Mouse (Mus musculus): ENCODE data around the gene Sdk2. TPM values are rescaled to one million over a fixed set of nuclear protein-coding genes. Genes with fewer than 3 reads are reported as not detected.

Sdk2 gene
- total RNA-seq, 1 experiment from 2014 or later, result not detected

- ATAC-seq (ENCODE audit: extremely low read depth, insufficient number of reproducible peaks, low FRiP score, poor library complexity, severe bottlenecking), result no peak
These were observed 104.1 kb downstream of the Sdk2 start for GRCm38 (mm10) chr11:113962751-113963150.

DNA sequence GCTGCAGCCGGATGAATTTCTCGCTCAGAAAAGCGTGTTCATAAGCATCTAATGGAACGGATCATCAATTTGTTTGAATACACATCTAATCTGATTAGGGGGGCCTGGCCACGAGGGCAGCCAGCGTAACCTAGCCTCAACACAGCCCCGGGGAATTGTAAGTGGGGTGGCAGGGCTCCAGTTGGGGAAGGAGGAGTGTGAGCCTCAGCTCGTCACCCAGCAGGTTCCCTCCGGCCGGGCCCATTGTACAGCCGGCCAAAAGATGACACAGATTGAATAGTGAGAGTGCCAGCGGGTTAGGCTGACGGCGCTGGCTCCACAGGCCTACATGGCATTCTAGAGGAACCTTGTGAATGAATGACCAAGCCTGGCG lies 115.2 kb downstream of the Sdk2 start:
- ATAC-seq (ENCODE audit: extremely low read depth, insufficient number of reproducible peaks, low FRiP score, poor library complexity, severe bottlenecking), result no peak

DNA sequence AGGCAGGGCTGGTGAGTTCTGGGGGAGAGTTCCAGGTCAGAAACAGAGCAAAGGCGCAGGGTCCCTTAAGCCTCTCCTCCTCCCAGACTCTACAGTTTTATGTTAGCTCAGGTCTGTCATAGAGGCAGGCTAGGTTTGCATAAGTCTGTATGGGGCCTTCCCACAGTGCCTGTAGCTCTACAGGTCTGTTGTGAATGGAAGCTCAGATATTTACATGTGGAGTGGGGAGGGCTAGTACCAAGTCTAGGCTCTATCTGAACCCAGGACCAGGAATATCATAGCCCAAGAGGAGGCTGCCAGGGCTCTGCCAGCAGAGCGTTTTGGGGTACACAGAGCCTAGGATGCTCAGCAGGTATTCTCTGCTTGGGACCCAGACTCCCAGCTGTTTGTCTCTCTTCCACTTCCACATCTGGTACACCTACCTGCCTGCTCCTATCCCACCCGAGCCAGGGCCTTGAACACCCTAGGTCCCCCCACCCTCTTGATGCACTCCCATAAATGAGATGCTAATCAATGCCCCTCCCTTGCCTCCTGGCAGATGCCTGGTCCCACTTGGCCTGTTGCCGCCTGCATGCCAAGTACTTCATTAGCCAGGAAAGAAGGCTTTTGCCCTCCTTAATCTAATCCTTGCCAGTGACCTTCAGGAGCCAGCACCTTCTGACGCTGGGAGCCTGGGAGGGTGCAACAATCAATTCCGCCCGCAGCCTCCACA lies 115.8 kb downstream of the Sdk2 start:
- ATAC-seq (ENCODE audit: extremely low read depth, insufficient number of reproducible peaks, low FRiP score, poor library complexity, severe bottlenecking), result no peak

- no peak for ATAC-seq (ENCODE audit: extremely low read depth, insufficient number of reproducible peaks, low FRiP score, poor library complexity, severe bottlenecking)
These were observed 118.2 kb downstream of the Sdk2 start for GRCm38 (mm10) chr11:113948676-113949075.

DNA sequence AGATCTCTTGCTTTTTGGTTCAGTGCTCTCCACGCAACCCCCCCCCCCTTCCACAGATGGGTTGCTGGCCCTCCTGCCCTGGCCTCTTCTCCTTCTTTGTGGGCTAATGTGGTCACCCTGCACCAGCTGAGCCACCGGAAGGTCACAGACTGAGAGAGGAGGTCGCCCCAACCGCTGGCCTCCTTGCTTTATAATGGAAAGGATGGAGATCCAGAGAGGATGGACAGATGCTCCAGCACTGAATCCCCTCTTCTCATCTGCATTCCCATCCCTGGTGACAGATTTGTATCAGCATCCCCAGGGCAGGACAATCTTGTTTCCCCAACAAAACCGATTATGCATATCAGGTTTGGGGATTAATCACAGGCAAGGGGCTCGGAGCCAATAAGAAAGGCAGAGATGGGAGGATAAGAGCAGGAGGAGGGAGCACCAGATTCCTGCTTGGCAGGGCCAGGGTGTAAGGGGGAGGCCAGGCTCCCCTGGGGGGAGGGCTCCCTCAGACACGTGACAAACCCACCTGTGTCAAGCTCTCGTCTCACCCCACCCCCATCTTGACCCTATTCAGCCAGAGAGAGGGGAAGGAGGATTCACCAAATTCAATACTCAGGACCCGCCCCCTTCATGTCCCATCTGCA lies 124.6 kb downstream of the Sdk2 start:
- ATAC-seq (ENCODE audit: extremely low read depth, insufficient number of reproducible peaks, low FRiP score, poor library complexity, severe bottlenecking), result no peak

GRCm38 (mm10) chr11:113933678-113934077 lies 133.2 kb downstream of the Sdk2 start:
- no peak for ATAC-seq (ENCODE audit: extremely low read depth, insufficient number of reproducible peaks, low FRiP score, poor library complexity, severe bottlenecking)

DNA sequence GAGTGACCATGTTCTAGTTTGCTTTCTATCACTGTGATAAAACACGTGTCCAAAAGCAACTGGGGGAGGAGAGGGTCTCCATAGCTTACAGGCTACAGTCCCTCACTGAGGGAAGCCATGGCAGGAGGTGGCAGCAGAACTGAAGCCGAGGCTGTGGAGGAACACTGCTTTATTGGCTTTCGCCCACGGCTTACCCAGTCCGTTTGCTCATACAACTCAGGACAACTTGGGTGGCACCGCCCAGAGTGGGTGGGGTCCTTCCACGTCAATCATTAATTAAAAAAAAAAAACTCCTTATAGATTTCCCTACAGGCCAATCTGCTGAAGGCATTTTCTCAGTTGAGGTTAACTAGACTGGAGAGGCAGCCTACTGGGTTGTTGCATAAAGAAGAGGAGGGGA lies 133.9 kb downstream of the Sdk2 start:
- no peak for ATAC-seq (ENCODE audit: extremely low read depth, insufficient number of reproducible peaks, low FRiP score, poor library complexity, severe bottlenecking)

DNA sequence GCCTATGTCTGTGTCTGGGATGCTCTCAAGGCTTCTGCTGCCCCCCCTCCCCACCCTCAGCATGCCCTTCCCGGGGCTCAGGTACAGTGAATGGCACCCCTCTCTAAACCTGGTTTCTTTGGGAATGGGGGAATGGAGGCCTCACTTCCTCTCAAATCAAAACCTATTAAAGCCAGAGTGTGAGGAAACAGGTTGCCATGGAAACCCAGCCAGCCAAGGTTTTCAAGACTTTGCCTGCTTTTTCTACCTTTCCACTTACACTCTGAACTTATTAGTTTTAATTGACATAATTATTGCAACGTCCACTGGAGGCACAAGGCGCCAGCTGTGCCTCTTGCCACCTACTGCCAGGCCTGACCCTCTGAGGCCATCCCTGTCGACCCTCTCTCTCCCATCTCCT lies 135.1 kb downstream of the Sdk2 start:
- no peak for ATAC-seq (ENCODE audit: extremely low read depth, insufficient number of reproducible peaks, low FRiP score, poor library complexity, severe bottlenecking)

- ATAC-seq (ENCODE audit: extremely low read depth, insufficient number of reproducible peaks, low FRiP score, poor library complexity, severe bottlenecking), result no peak
These were observed 136.7 kb downstream of the Sdk2 start for GRCm38 (mm10) chr11:113930112-113930511.

- no peak for ATAC-seq (ENCODE audit: extremely low read depth, insufficient number of reproducible peaks, low FRiP score, poor library complexity, severe bottlenecking)
These were observed 138.0 kb downstream of the Sdk2 start for GRCm38 (mm10) chr11:113928831-113929230.

DNA sequence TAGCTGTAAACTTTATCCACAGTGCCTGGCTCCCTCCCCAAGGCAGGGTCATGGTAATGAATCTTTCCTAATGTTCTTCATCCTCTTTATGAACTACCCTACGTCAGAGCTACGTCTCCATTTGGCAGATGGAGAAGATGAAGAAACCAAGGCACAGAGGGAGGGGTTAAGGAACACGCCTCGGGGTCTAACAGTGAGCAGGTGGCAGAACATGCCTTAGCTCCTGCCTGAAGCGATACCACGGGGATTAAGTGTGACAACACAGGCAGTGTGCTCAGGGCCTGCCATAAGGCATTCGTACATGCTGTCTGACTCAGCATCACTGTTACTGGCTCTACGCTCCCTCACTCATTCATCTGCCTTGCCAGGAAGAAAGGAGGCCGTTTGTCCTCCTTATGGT lies 138.6 kb downstream of the Sdk2 start:
- no peak for ATAC-seq (ENCODE audit: extremely low read depth, insufficient number of reproducible peaks, low FRiP score, poor library complexity, severe bottlenecking)

DNA sequence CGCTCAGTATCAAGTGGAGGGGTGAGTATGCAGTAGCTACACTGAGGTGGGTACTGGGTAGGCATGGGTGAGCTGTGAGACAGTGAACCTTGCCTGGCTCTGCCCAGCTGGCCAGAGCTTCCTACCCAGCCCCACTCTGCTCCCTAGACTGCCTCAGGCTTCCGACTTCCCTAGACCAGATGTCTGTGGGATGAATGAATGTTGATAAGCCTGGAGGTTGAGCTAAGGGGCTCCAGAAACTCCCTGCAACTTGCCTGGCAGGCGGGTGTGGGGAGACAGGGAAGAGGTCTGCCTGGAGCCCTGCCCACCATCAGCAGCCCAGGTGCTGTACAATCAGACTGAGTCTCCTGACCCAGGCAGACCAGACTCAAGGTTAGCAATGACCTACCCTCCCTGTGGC lies 139.0 kb downstream of the Sdk2 start:
- no peak for ATAC-seq (ENCODE audit: extremely low read depth, insufficient number of reproducible peaks, low FRiP score, poor library complexity, severe bottlenecking)

- no peak for ATAC-seq (ENCODE audit: extremely low read depth, insufficient number of reproducible peaks, low FRiP score, poor library complexity, severe bottlenecking)
These were observed 139.6 kb downstream of the Sdk2 start for GRCm38 (mm10) chr11:113927231-113927630.

DNA sequence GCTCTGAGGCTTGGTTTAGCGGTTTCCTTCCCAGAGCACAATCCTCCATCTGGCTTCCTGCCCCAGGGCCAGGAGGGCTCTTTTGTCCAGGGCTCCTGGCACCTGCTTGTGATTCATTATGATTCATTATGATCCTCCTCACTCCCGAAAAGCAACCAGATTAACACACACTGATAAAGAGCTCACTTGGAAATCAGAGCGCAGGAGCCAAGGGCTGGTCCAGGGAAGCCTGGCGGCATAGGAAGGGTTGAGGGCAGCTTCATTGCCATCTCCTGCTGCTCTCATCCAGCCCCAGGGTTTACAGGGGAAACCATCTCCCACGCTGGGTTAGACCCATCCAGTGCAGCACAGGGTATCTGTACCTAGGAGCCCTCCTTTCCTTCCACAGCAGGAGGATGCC lies 143.7 kb downstream of the Sdk2 start:
- ATAC-seq (ENCODE audit: extremely low read depth, insufficient number of reproducible peaks, low FRiP score, poor library complexity, severe bottlenecking), result no peak

- no peak for ATAC-seq (ENCODE audit: extremely low read depth, insufficient number of reproducible peaks, low FRiP score, poor library complexity, severe bottlenecking)
These were observed 163.6 kb downstream of the Sdk2 start for GRCm38 (mm10) chr11:113903131-113903860.

DNA sequence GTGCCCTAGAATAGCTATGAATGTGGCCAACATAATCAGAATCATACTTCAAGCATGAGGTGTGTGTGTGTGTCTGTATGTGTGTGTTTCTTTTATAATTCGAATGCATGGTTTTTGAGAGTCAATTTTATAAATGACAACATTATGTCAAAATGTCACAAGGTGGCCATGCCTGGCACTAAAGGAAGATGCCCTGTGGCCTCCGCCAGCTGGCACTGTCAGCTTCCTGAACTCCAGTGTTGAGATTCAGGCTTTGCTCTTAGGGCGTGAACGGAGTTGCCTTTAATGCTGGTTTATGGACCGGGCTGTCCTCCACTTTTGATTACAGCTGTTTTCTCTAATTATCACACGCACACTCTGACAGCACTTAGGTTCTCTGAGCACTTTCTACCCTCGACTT lies 164.9 kb downstream of the Sdk2 start:
- ATAC-seq (ENCODE audit: extremely low read depth, insufficient number of reproducible peaks, low FRiP score, poor library complexity, severe bottlenecking), result no peak

- no peak for ATAC-seq (ENCODE audit: extremely low read depth, insufficient number of reproducible peaks, low FRiP score, poor library complexity, severe bottlenecking)
These were observed 168.2 kb downstream of the Sdk2 start for GRCm38 (mm10) chr11:113898671-113899070.

- no peak for ATAC-seq (ENCODE audit: extremely low read depth, insufficient number of reproducible peaks, low FRiP score, poor library complexity, severe bottlenecking)
These were observed 170.8 kb downstream of the Sdk2 start for GRCm38 (mm10) chr11:113896006-113896405.

- no peak for ATAC-seq (ENCODE audit: extremely low read depth, insufficient number of reproducible peaks, low FRiP score, poor library complexity, severe bottlenecking)
These were observed 173.9 kb downstream of the Sdk2 start for GRCm38 (mm10) chr11:113892924-113893323.

DNA sequence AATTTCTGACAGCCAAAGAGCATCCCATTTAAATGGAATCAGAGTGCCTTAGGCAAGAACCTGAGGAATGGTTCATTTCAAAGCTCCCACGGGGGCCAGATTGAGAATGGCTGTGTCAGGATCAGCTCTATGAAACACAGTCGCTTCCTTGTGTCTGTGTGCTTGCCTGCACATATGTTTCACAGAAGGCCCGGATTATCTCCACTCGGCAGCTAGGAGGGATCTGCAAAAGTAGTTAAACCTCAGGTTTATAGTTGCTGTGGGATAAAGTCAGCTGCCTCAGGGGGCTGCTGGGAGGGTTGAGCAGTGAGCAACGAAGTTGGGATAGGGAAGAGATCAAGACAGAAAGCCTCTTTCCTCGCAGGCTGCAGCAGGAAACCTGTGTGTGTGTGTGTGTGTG lies 174.8 kb downstream of the Sdk2 start:
- no peak for ATAC-seq (ENCODE audit: extremely low read depth, insufficient number of reproducible peaks, low FRiP score, poor library complexity, severe bottlenecking)

Data from neutrophil, adult 5-6 weeks (primary cell).